Mouse (Mus musculus) layer of hippocampus, postnatal 14 days (tissue): Measurements from ENCODE around the gene Arfgap3. TPM values are rescaled to one million over a fixed set of nuclear protein-coding genes. Genes with fewer than 3 reads are reported as not detected.
A peak's percentile ranks its signal among the peaks of the same experiment; 100 is the strongest.
"Not testable (repeated sequence)": the region's sequence is repeated elsewhere in the genome, so short reads cannot be mapped to it uniquely, and the experiment has no call there.

Experiments
- DNase-seq, 2 experiments: peaks; one replicate each; pipeline ENCODE4 v3.0.0; 2021 to 2022; ENCODE audit warnings: low spot score in 2 of 2, mixed read lengths in 1 of 2
- long read RNA-seq, 2 experiments: library from polyadenylated mRNA; stranded (forward); transcript quantifications; one replicate each; pipeline ENCODE4 v2.0.0; 2021
- total RNA-seq, 2 experiments: library from RNA; stranded (reverse); gene quantifications; 2 replicates each; pipeline ENCODE4 v1.2.3; 2021

Arfgap3 gene
- total RNA-seq, result 10 to 100 TPM; 17.1 to 21.1 TPM
- long read RNA-seq, experiment 1, transcript Arfgap3-201 (16 exons, 2,619 nt), result major isoform, 7 of 17 reads
- long read RNA-seq, experiment 1, partial matches to known transcripts, result 0 of 17 reads
- long read RNA-seq, experiment 1, other reads (novel, unspliced or antisense), result 9 of 17 reads
- long read RNA-seq, experiment 2, transcript Arfgap3-201 (16 exons, 2,619 nt), result major isoform, 5 of 23 reads
- long read RNA-seq, experiment 2, partial matches to known transcripts, result 3 of 23 reads
- long read RNA-seq, experiment 2, other reads (novel, unspliced or antisense), result 15 of 23 reads

- peak; percentile 93 to 95 for DNase-seq
These were observed at the start of gene Arfgap3 for GRCm38 (mm10) chr15:83349954-83350711. Gene Arfgap3 (minus strand): TSS chr15:83350247.

GRCm38 (mm10) chr15:83392722-83393121, 42.7 kb upstream of the Arfgap3 start:
- DNase-seq, result no peak

- no peak for DNase-seq
These were observed 37.9 kb upstream of the Arfgap3 start for GRCm38 (mm10) chr15:83387911-83388310.

- no peak for DNase-seq
These were observed 33.6 kb upstream of the Arfgap3 start for GRCm38 (mm10) chr15:83383633-83384032.

- DNase-seq, result no peak
These were observed 33.1 kb upstream of the Arfgap3 start for GRCm38 (mm10) chr15:83383136-83383535.

- no peak for DNase-seq
These were observed 32.4 kb upstream of the Arfgap3 start for GRCm38 (mm10) chr15:83382467-83382866.

- DNase-seq, result no peak
These were observed 27.1 kb upstream of the Arfgap3 start for GRCm38 (mm10) chr15:83377153-83377552.

GRCm38 (mm10) chr15:83375136-83375535, 25.1 kb upstream of the Arfgap3 start:
- peak; percentile 39 to 49 for DNase-seq

- DNase-seq, result no peak
These were observed 24.0 kb upstream of the Arfgap3 start for GRCm38 (mm10) chr15:83374076-83374475.

GRCm38 (mm10) chr15:83368702-83369101, 18.7 kb upstream of the Arfgap3 start:
- not testable (repeated sequence) for DNase-seq

- DNase-seq, result no peak
These were observed 18.2 kb upstream of the Arfgap3 start for GRCm38 (mm10) chr15:83368261-83368660.

- peak; percentile 36 to 43 for DNase-seq
These were observed 17.0 kb upstream of the Arfgap3 start for GRCm38 (mm10) chr15:83366933-83367552.

- DNase-seq, result no peak
These were observed 15.7 kb upstream of the Arfgap3 start for GRCm38 (mm10) chr15:83365697-83366096.

GRCm38 (mm10) chr15:83364194-83364593, 14.1 kb upstream of the Arfgap3 start:
- peak; percentile 29 to 60 for DNase-seq

GRCm38 (mm10) chr15:83362813-83363212, 12.8 kb upstream of the Arfgap3 start:
- DNase-seq, result not testable (repeated sequence)

GRCm38 (mm10) chr15:83360899-83361298, 10.9 kb upstream of the Arfgap3 start:
- not testable (repeated sequence) for DNase-seq

GRCm38 (mm10) chr15:83360140-83360539, 10.1 kb upstream of the Arfgap3 start:
- DNase-seq, result no peak

- no peak for DNase-seq
These were observed 8.4 kb upstream of the Arfgap3 start for GRCm38 (mm10) chr15:83358476-83358875.

GRCm38 (mm10) chr15:83351546-83351945, 1.5 kb upstream of the Arfgap3 start:
- no peak for DNase-seq

- DNase-seq, result no peak
These were observed 812 bp upstream of the Arfgap3 start for GRCm38 (mm10) chr15:83350859-83351258.

GRCm38 (mm10) chr15:83349225-83349953, 658 bp downstream of the Arfgap3 start:
- DNase-seq, result no peak
